Mouse (Mus musculus) kidney, adult 2 months (tissue): ENCODE measurements around the gene Ccdc77.

ENCODE experiments used
- CTCF ChIP-seq: fragments of 200-500 bp; conservative IDR thresholded peaks from 2 replicates; pipeline ENCODE4 v1.5.1; 2011; ENCODE audit warnings: low read depth, mild to moderate bottlenecking, control low read depth, low read length, moderate library complexity, mixed read lengths; ENCODE audit not compliant: insufficient read depth, insufficient read length
- POLR2A ChIP-seq: fragments of 200-500 bp; IDR thresholded peaks from one replicate; pipeline ENCODE4 v1.6.1; 2011; ENCODE audit warnings: low read depth, low read length, control low read depth

- TF ChIP-seq CTCF (peak; percentile 19; the same call in 1 of the 2 replicates), POLR2A (no peak)
Measured at GRCm38 (mm10) chr6:120309338-120309737, 54.8 kb downstream of the Ccdc77 start.
